Mouse (Mus musculus) heart, postnatal 4 days (tissue): ENCODE measurements around the gene Lrrc31. TPM values are rescaled to one million over a fixed set of nuclear protein-coding genes. Genes with fewer than 3 reads are reported as not detected.
"Not testable (repeated sequence)": the region's sequence is repeated elsewhere in the genome, so short reads cannot be mapped to it uniquely, and the experiment has no call there.

ENCODE experiments used
- DNase-seq: peaks from one replicate; pipeline ENCODE4 v3.0.0; 2021
- total RNA-seq, 2 experiments: library from RNA; stranded (reverse); gene quantifications; 2 replicates each; pipeline ENCODE4 v1.2.3; 2021

Lrrc31 gene
- total RNA-seq = under 1 TPM in 1 of 2 experiments, not detected in 1; 0.12 TPM

DNA sequence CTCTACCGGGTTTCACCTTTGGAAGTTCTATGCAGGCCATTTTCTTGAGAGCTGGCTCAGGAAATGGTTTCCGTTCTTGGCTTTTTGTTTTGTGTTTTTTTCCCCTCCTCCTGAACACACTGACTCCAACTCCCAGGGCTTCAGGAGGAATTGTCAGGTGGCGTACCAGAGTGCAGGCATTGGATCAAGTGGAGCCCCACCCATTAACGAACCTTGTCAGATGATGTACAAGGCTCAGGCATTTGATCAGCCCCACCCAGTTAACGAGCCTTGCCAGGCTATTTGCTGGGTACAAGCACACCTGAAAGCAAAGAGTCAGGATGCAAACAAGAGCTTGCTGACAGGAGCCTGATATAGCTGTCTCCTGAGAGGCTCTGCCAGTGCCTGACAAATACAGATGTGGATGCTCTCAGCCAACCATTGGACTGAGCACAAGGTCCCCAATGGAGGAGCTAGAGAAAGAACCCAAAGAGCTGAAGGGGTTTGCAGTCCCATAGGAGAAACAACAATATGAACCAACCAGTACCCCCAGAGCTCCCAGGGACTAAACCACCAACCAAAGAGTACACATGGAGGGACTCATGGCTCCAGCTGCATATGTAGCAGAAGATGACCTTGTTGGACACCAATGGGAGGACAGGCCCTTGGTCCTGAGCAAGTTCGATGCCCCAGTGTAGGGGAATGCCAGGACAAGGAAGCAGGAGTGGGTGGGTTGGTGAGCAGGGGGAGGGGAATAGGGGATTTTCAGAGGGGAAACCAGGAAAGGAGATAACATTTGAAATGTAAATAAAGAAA is at the start of gene Lrrc31:
Gene Lrrc31 (minus strand): TSS at position 133 of the 795 bp plus-strand sequence.
- not testable (repeated sequence) for DNase-seq

DNA sequence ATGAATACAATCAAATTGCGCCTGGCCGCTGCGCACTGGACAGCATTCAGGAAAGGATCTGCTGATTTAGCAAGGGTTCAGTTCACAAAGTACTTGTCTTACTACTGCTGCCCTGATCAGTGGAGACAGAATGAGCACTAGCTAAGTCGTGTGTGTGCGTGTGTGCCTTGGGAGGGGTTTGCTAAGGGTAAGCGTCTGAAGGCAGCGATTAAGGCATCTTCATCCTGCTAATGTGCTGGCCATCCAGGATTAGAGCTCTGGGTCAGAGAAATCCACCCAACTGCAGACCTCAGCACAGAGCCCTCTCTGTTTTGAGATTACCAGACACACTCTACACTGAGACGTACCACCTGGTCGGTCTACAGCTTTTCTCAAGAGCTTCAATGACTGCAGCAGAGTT is 48.7 kb upstream of the Lrrc31 start:
- DNase-seq = no peak

DNA sequence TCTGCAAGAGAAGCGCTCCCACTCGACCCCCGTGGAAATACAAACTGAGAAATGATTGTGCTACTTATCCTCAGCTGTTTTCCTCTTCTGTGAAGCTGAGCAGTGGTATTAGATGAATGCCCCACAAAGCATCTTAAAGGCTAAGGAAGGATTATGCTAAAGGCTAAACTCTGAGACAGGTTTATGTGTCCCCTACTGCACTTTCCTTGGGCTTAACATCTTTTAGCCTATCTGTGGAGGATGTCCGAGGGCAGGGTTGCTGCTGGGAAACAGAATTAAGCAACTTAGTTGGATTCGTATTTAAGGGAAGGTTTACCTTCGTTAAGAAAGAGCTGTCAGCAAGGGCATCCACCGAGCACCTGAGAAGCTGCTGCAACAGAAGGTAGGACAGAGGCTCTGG is 46.4 kb upstream of the Lrrc31 start, which contains the start of gene Samd7:
Gene Samd7 (plus strand): TSS at position 288 of the 400 bp plus-strand sequence.
- DNase-seq = no peak

DNA sequence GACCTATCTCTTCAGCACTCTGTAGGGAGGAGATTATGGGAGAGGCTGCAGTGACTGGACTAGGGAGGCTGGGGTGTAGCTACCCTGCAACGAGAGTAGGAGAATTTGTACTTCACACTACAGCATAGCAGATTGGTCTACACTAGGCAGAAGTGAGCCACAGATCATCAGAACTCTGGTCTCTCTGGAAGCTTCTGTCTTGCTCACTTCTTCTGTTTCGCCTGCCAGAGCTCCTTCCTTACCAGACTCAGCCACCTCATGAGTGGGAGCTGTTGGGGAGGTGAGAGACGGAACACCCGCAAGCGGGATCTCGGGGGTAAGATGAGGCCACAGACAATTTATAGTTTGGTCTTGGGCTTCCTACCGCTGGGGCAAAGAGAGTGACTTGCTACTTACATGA is 43.2 kb upstream of the Lrrc31 start:
- DNase-seq = no peak

DNA sequence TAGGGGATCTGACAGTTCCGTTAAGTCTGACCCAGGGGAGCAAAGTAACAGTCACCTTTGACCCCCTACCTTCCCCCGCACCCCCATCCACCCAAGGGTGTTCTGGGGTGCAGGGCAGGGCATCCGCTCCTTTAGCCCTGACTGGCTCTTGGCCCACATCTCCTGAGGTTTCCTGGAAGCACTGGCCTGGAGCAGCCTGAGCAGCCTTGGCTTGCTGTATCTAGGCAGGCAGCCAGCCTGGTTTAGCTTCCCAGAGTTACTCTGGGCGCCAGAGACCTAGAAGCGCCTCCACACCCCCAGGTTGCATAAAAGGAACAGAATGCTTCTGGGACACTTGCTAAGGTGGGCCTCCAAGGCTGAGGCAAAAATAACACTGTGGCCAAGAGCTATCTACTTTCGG is 41.7 kb upstream of the Lrrc31 start:
- peak; percentile 21 for DNase-seq

DNA sequence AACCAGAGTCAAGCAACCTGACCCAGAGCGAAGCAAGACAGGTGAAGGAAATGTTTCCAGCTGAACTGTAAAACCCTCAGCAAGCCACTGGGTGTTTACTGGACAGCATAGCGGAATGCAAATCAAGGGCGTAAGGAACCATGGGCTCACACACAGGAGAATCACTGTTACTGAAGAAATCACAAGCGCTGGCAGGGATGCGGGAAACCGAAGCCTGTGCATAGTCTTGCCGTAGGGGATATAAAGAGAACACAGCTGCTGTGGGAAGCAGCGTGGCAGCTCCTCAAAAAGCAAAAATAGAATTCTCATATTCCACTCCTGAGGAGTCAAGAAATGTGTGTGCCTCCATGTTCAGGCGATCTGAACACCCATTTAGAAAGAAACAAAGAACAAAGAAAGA is 37.2 kb upstream of the Lrrc31 start:
- no peak for DNase-seq

DNA sequence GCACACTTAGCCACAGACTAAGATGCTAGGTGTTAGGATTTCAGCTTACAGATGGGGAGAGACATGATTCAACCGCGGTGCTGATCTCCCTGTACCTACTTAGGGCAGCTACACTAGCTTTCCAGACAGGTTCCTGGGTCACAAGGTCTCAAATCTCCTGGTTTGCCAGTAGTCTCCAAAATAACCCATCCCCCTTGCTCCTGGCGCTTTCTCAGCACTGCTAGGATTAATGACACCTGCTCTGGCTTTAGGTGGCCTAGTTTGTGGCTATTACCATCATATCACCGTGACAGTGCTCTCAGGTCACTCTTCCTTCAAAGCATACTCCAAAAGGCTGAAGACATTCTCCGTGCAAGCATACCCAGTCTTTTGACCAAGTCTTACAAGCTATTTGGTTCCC is 29.4 kb upstream of the Lrrc31 start:
- DNase-seq = no peak

DNA sequence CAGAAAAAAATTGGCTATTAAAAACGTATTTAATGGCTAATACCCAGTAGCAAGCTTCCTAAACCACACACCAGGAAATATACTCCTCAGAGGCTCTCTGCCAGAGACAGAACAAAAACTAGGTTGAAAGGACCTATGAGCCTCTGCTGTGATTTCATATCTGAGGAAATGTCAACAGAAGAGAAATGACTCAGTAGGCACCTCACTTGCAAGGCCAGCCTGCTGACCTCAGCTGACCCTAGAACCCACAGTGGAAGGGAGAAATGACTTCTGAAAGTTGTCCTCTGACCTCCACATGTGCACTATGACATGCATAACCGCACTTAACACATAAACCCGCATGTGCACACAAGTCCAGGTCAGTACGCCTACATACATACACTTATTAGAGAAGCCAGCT is 27.6 kb upstream of the Lrrc31 start:
- DNase-seq = no peak

DNA sequence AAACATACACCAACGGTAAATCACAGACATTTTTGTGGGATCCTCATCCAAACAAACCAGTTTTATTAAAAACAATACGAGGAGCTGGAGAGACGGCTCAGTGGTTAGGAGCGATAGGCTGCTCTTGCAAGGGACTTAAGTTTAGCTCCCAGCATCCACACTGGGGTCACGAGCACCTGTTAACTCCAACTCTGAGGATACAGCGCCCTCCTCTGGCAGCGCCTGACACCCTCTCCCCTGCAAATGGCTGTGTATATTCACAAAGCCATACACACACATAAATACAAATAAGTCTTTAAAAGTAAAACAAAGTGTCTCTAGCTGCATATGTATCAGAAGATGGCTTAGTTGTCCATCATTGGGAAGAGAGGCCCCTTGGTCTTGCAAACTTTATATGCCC is 25.9 kb upstream of the Lrrc31 start:
- peak; percentile 6 for DNase-seq

DNA sequence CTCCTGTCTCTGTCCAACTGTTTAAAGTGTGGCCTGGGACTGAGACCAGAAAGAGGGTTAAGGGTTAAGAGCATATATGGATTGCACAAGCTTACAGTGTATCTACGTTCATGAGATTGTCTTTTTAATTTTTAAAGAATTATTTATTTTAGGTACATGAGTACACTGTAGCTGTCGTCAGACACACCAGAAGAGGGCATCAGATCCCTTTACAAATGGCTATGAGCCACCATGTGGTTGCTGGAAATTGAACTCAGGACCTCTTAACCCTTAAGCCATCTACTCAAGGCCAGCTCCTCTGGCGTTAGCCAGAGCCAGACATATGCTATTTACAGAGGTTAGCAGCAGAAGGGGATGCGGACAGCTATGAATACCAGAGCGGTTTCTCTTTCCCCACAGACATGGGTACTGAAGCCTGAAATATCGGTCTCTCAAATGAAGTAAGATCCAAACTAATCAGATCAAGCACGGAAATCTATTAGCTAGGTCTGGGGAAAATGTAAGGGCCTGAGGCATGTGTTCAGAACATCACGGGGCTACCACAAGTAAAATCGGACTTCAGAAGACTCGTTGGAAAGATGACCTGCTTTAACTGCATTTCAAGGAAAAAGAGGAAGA is 25.3 kb upstream of the Lrrc31 start:
- no peak for DNase-seq

DNA sequence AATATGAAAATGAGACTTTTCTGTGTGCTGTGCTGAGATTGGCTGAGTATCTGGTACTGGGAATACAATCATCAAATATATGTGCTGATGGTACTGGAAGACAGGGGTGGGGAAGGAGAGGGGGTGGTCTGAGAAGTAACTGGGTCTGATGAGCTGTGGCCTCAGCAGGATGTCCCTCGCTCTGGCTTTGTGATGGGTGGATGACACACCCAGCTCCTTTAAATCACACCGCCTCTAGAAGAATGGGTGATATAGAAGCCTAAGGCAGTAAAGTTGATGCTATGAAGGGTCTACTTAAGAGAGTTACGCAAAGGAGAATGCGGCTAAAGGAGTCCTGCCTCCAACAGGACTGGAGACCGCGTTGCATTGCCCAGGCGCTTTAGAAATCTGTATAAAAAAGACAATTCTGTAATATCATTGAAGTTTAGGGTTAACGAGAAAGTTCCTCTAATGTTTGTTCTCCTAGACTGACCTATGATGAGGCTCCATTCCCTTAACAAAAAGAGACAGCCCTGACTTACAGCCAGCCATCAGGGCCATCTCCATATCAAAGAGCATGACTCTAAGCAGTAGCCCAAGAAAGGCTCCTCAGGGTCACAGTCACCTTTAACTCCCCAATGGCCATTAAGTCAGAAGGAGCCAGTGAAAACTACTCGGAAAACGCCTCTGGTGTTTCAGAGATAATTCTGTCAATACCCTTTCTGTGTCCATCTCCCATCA is 24.6 kb upstream of the Lrrc31 start:
- no peak for DNase-seq

DNA sequence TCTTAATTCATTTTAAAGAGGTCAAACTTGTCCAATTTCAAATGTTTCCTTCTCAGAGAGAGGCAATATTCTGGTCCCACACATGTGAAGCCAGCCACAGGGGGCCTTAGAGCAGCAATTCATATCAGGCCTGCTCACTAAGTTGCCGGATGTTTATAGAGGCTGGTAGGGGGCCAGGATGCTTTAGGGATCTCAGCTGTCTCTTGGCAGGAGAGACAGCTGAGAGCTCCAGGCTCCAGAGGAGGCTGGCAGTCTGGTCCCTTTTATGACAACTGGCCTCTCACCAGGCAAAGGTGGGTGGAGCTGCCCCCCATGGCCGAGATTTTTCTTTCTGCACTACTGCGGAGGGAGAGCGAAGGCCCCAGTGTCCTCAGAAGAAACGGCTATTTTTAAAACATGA is 23.5 kb upstream of the Lrrc31 start:
- DNase-seq = no peak

DNA sequence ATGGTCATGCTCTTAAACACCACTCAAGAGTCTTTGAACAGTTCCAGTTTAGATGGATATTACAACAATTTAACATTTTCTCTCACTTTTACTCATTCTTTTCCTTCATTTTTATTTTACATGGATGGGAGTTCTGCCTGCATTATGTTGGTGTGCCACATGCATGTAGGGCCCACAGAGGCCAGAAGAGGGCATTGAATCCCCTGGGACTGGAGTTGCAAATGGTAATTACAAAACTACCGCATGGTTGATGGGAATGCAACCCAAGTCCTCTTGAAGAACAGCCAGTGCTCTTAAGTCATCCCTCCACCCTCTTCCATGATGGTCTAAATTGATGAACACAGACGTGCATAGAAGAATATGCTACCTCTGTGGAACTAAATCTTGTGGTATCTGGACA is 22.8 kb upstream of the Lrrc31 start:
- no peak for DNase-seq

DNA sequence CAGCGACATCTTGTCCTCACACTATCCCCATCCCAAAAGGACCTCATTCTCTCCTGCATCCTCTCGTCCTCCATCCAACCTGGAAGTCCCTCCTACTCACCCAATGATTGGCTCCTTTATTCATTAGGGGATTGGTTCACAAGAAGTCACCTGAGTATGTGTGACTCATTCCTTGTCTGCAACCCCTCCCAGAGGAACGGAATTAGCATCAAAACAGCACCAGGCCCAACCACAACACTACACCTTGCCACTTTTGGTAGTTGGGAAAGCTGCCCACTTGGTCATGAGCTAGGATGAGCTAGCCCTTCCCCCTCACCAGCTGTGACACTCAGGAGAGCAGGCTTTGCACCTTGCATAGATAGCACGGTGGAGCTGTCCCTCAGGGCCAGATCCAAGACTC is 22.4 kb upstream of the Lrrc31 start:
- no peak for DNase-seq

DNA sequence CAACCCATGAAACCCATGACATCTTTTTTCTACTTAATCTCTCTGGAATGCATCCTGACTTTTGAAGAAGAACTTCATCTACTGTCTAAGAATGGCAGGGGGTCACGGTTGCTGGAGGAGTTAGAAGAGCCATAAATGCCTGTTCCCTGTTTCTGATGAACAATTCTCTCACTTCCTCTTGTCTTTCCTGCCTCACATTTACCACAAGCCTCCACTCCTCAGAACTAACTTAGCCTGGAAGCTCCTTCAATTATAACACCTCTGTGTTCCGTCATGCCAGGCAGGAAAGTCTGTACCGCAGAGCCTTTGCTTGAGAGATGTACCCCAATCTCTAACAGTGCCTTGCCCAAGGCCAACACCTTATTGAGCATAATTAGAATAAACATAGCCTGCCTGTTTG is 19.0 kb upstream of the Lrrc31 start:
- no peak for DNase-seq

DNA sequence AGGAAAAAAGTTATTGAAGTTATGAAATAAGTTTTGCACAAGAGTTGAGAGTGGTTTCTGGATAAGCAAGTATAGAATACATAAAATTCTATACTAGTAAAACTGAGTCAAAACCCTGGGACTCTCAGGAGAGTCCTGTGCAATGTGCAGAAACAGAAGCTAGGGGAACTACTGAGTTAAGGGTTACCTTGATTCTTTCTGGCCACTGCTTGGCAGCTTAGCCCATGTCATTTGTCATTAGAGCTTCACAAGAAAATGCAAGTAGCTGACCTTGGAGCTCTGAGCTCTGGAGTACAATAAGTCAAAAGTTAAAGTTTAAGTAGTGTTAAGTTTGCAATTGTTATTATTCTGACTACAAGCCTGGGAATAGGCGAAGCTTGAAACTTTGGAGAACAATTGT is 13.7 kb upstream of the Lrrc31 start:
- DNase-seq = no peak

DNA sequence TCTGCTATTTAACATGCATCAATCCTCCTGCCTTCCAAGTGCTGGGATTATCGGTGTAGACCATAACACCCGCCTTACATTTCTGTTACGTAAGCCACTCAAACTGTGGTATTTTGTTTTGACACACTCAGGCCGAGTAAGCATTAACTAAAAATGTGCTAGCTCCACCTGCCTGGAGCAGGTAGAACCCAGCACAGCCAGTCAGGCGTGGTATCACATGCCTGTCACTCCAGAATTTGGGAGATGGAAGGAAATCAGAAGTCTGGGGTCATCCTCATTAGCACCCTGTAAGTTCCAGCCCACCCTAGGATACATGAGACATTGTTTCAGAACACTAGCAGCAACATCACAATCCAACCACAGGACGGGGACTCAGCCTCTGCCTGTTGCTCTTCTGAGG is 10.5 kb upstream of the Lrrc31 start:
- no peak for DNase-seq

DNA sequence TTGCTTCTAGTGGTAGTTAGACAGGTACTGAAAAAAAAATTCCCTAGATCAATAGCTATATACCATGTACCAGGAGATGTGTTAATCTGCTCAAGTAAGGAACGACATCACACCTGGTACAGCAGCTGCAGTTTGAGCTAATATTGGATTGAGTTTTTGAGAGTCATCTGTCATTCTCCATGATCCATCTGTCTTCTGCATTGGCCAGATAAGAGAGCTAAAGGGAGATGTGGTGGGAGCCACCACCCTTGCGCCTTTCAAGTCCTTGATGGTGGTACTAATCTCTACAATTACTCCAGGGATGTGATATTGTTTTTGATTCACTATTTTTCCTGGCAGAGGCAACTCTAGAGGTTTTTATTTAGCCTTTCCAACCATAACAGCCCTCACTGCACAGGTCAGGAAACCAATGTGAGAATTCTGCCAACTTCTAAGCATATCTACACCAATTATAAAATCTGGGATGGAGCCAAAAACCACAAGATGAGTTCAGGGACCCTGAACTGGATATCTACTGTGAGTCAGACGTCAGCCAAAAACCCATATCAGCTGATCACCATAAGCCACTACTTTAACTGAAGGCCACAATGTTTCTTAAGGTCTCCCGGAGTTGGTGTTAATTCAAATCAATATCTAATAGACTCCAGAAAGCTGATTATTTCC is 7.1 kb upstream of the Lrrc31 start:
- no peak for DNase-seq

DNA sequence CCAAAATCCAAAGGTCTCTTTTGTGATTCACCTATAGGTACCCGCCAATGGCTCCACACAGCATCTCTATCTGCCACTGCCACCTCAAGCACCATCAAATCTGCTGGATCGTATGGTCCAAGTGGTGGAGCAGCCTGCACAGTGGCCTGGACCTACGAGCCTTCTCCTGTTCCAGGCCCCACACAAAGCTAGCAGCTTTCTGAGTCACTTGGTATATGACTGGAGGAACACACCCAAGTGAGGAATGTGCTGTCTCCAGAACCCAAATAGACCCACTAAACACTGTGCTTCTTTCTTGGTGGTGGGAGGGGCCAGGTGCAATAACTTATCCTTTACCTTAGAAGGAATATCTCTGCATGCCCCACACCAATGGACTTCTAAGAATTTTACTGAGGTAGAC is 6.3 kb upstream of the Lrrc31 start:
- no peak for DNase-seq

DNA sequence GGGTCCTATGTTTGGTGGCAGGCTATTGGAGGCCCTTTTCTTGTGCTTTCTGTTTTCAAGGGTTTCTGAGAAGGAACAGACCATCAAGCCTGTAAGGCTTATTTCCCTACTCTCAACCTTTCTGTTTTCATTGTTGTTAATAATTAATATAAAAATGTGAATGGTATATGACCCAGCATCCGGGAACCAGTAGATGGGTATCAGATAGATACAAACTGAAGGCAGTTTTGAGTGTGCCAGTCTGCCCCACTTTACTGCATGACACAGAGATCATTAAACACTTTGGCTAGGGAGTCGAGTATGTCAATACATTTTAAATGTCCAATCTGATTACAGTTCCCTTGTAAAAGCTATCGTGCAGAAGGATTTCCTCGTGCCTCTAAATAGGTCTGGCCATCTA is 1.8 kb downstream of the Lrrc31 start:
- DNase-seq = no peak

DNA sequence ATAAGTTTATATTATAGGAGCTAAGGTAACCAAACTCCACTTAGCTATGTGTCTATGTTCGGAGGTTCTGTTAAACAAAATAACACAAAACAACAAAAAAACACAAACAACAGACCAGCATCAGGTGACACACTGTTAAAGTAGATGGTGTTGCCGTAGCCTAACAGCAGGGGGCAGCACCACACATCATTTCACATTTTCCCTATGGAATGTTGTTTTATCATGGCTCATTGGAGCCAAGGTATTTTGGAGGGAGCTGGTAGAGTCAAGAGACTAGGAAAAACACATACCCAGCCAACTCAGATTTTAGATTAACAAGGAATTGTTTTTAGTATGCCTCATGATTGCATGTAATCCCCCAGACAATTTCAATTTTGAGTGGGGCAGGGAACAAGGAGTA is 3.3 kb downstream of the Lrrc31 start:
- peak; percentile 79 for DNase-seq

DNA sequence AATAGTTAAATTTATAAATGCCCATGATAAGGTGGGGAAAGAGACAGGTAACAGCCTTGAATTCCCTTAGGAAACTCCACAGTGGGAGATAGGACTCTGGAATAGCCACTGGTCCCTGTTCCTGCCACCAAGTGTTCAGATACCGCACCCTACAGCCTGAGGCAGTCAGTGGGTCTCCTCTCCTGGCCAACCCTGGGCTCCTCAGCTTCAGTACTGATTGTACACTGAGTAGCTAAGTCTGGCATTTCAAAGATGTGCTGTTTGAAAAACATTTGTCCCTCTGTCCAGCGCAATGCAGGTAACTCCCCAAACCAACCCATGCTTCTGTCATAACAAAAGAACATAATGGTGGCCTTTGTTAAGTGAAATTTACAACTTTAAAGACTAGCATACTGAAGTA is 4.0 kb downstream of the Lrrc31 start:
- DNase-seq = no peak

DNA sequence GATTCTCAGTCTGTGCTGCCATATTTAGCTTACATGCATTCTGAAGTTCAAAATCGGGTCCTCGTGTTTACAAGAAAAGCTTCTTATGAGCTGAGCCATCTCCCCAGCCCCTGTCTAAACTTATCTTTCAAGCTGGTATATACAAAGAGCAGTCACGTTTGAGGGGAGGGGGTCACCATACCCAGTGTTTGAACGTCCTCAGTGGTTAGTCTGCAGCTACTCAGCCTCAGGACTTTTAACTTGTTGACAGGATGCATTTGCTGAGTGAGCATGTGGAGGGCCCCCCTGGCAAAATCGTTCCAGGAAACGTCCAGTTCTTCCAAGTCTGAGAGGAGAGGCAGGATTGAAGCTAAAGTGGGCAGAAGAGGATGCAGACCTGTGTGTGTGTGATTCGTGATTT is 8.7 kb downstream of the Lrrc31 start:
- DNase-seq = no peak
